Mouse (Mus musculus) CH12.LX (cell line): Measurements from ENCODE around the gene Prss22.
A peak's percentile ranks its signal among the peaks of the same experiment; 100 is the strongest.

Experiments
- CHD1 ChIP-seq: IDR thresholded peaks from 2 replicates; pipeline ENCODE4 v1.6.1; 2012; ENCODE audit warnings: low read depth, low read length, improper control_type of control experiment, inconsistent platforms
- CTCF ChIP-seq, 2 experiments: IDR thresholded peaks in 1 of 2; conservative IDR thresholded peaks in 1 of 2; 2 replicates each; pipeline ENCODE4 v1.5.1; 2011 to 2012; ENCODE audit warnings: low read depth in 2 of 2, low read length in 2 of 2, improper control_type of control experiment in 1 of 2, inconsistent platforms in 1 of 2, mild to moderate bottlenecking in 1 of 2, moderate library complexity in 1 of 2
- EP300 ChIP-seq: IDR thresholded peaks from 2 replicates; pipeline ENCODE4 v1.6.1; 2011; ENCODE audit warnings: low read length, improper control_type of control experiment
- KAT2A ChIP-seq: IDR thresholded peaks from 2 replicates; pipeline ENCODE4 v1.6.1; 2012; ENCODE audit warnings: low read length, improper control_type of control experiment, inconsistent platforms; ENCODE audit not compliant: insufficient replicate concordance
- POLR2A ChIP-seq: IDR thresholded peaks from 2 replicates; pipeline ENCODE4 v1.6.1; 2011; ENCODE audit warnings: low read depth, mild to moderate bottlenecking, improper control_type of control experiment, low read length
- RAD21 ChIP-seq: IDR thresholded peaks from 2 replicates; pipeline ENCODE4 v1.6.1; 2011; ENCODE audit warnings: low read depth, mild to moderate bottlenecking, low read length, improper control_type of control experiment, moderate library complexity
- ZMIZ1 ChIP-seq: IDR thresholded peaks from 2 replicates; pipeline ENCODE4 v1.6.1; 2012; ENCODE audit warnings: low read depth, mild to moderate bottlenecking, inconsistent platforms, low read length, improper control_type of control experiment

DNA sequence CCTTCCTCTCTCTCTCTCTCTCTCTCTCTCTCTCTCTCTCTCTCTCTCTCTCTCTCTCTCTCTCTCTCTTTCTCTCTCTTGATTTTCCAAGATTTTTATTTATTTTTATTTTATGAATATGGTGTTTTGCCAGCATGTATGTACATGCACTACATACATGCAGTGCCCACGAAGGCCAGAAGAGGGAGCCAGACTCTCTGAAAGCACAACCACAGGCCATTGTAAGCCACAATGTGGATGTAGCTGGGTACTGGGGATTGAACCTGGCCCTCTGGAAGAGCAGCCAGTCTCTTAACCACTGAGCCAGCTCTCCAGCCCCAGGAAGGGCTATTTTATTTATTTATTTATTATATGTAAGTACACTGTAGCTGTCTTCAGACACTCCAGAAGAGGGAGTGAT lies 28.7 kb downstream of the Prss22 start:
- peak; percentile 32 to 83; a peak in 3 of 4 replicates for TF ChIP-seq CTCF (conservative IDR thresholded peaks at IDR 0.05 in 1 of 2, IDR thresholded peaks at IDR 0.05 in 1 of 2; ENCODE audit: low read depth in 2 of 2, low read length in 2 of 2)
- TF ChIP-seq POLR2A, result no peak
- TF ChIP-seq EP300, result no peak
- no peak for TF ChIP-seq KAT2A
- peak; percentile 69 for TF ChIP-seq RAD21
- no peak for TF ChIP-seq CHD1
- TF ChIP-seq ZMIZ1, result no peak
